Mouse (Mus musculus): ENCODE measurements around the gene Gm49673. TPM values are rescaled to one million over a fixed set of nuclear protein-coding genes. Genes with fewer than 3 reads are reported as not detected.
"Not testable (repeated sequence)": the region's sequence is repeated elsewhere in the genome, so short reads cannot be mapped to it uniquely, and the experiment has no call there.

Gene Gm49673
- polyA plus RNA-seq, 1 experiment = 4.3 TPM

GRCm38 (mm10) chr17:8055919-8056589, 91.5 kb downstream of the Gm49673 start:
- H3K27me3 ChIP-seq (ENCODE audit: control insufficient read depth, insufficient read depth, low read length); H3K4me1 ChIP-seq (replicated peaks; ENCODE audit: control insufficient read depth, insufficient read depth, low read length); DNase-seq; H3K27ac ChIP-seq (ENCODE audit: control insufficient read depth, insufficient read depth, low read length); H3K36me3 ChIP-seq (ENCODE audit: control insufficient read depth, insufficient read depth, low read length); H3K4me3 ChIP-seq (ENCODE audit: control insufficient read depth, insufficient read depth, low read length): not testable (repeated sequence)
- 92% methylated on average over 6 of the region's 6 CpGs for WGBS

GRCm38 (mm10) chr17:8051247-8051646, 96.3 kb downstream of the Gm49673 start:
- H3K4me3 ChIP-seq (ENCODE audit: control insufficient read depth, insufficient read depth, low read length); H3K27ac ChIP-seq (ENCODE audit: control insufficient read depth, insufficient read depth, low read length); H3K36me3 ChIP-seq (ENCODE audit: control insufficient read depth, insufficient read depth, low read length); H3K4me1 ChIP-seq (replicated peaks; ENCODE audit: control insufficient read depth, insufficient read depth, low read length); H3K27me3 ChIP-seq (ENCODE audit: control insufficient read depth, insufficient read depth, low read length): not testable (repeated sequence)
- 24% methylated on average over 3 of the region's 3 CpGs for WGBS
- peak; percentile 85 for DNase-seq

DNA sequence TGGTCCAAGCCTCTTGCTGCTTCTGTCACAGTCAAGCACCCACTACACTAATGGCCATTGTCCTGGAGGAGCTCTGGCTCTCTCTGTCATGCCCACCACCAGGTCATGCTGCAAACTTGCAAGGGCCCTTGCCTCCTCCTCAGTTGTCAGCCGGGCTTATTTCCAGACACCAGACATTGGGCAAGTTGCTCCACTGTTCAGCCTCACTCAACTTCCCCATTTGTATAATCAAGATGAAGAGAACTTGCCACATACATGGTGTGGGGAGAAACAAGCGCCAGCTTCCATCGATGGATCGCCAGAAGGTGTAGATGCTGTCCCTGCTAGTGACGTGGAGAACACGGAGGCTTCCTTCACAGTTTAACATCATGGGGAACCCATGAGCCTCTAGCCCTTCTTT, 97.4 kb downstream of the Gm49673 start:
- H3K27ac ChIP-seq (ENCODE audit: control insufficient read depth, insufficient read depth, low read length); H3K36me3 ChIP-seq (ENCODE audit: control insufficient read depth, insufficient read depth, low read length); DNase-seq; H3K4me1 ChIP-seq (replicated peaks; ENCODE audit: control insufficient read depth, insufficient read depth, low read length); H3K27me3 ChIP-seq (ENCODE audit: control insufficient read depth, insufficient read depth, low read length); H3K4me3 ChIP-seq (ENCODE audit: control insufficient read depth, insufficient read depth, low read length): not testable (repeated sequence)
- 57% methylated on average over 5 of the region's 6 CpGs for WGBS

DNA sequence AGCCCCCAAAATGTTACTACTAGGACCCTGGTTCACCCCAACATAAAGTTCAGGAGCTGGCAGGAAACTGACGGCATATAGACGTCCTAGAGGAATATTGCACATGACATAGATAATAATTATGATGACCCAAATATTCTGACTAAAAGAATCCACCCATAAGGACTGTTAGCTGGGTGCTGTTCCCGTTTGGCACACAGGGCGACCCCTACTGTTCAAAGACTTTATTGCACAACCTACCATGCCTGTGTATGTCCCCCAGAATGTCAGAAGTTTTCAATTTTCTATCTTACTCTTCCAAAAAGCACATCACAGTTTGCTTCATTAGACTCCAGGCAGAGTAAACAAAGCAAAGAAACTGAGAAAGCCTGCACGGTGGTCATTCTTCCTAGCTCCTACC, 101.4 kb downstream of the Gm49673 start:
- peak; percentile 73 for DNase-seq
- H3K4me3 ChIP-seq (ENCODE audit: control insufficient read depth, insufficient read depth, low read length); H3K27me3 ChIP-seq (ENCODE audit: control insufficient read depth, insufficient read depth, low read length); H3K36me3 ChIP-seq (ENCODE audit: control insufficient read depth, insufficient read depth, low read length); H3K27ac ChIP-seq (ENCODE audit: control insufficient read depth, insufficient read depth, low read length); H3K4me1 ChIP-seq (replicated peaks; ENCODE audit: control insufficient read depth, insufficient read depth, low read length): not testable (repeated sequence)
- 0% methylated on average over 2 of the region's 5 CpGs for WGBS

- WGBS = no CpG with 5 or more reads among the region's 5 CpGs
Observed at GRCm38 (mm10) chr17:8041197-8041596, 106.4 kb downstream of the Gm49673 start.

DNA sequence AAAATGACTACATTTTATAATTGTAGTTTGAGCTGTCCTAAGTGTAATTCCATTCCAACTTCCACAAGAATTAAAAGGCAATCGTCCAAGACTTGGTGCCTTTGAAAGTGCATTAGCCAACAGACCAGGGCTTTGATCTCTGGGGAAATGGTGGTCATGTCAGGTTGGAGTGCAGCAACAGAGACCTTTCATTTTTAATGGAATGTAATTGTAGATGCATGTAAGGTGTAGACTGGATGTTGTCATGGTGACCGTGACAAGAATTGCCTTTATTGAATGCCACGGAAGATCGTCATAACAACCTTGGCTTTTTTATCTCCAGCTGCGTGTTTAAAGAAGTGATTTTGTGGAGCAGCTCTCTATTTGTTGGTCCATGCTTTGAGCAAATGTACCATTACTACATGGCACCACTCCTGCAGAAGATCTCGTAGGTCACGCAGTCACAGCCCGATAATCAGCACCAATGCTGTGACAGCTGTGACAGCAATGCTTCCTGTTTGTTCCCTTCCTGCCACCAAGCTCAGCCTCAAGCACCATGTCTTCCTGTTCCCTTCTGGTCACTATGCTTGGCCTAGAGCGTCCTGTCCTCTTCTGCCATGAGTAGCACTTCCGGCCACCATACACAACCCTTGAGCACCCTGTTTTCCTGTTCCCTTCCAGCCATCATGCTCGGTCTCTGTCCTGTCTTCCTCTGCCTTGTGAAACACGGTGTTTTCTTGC, 107.5 kb downstream of the Gm49673 start:
- H3K27me3 ChIP-seq (ENCODE audit: control insufficient read depth, insufficient read depth, low read length); H3K4me1 ChIP-seq (replicated peaks; ENCODE audit: control insufficient read depth, insufficient read depth, low read length); H3K36me3 ChIP-seq (ENCODE audit: control insufficient read depth, insufficient read depth, low read length); H3K27ac ChIP-seq (ENCODE audit: control insufficient read depth, insufficient read depth, low read length); DNase-seq; H3K4me3 ChIP-seq (ENCODE audit: control insufficient read depth, insufficient read depth, low read length): not testable (repeated sequence)
- WGBS = no CpG with 5 or more reads among the region's 12 CpGs

More at GRCm38 (mm10) chr17:8041197-8041596, 106.4 kb downstream of the Gm49673 start:
- H3K4me1 ChIP-seq (replicated peaks; ENCODE audit: control insufficient read depth, insufficient read depth, low read length); H3K4me3 ChIP-seq (ENCODE audit: control insufficient read depth, insufficient read depth, low read length); H3K36me3 ChIP-seq (ENCODE audit: control insufficient read depth, insufficient read depth, low read length); DNase-seq; H3K27ac ChIP-seq (ENCODE audit: control insufficient read depth, insufficient read depth, low read length); H3K27me3 ChIP-seq (ENCODE audit: control insufficient read depth, insufficient read depth, low read length): not testable (repeated sequence)

DNA sequence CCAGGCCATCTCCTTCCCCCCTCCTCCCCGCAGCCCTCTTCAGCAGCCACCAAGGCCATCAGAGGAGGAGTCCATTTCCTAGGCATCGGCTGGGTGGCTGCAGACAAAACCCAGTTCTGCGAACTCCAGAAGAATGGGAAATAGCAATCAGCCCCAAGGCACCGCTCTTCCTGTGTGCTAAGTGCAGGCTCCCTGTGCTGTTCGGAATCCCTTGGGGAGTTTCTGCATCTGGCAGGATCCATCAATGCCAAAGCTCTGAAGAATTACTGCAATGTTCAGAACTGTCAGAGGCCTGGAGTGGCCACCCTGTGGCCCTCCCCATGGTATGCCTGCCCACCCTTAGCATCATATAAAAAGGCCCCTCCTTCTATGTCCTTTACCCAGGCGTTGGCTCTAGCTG, 110.6 kb downstream of the Gm49673 start:
- not testable (repeated sequence) for H3K4me1 ChIP-seq (replicated peaks; ENCODE audit: control insufficient read depth, insufficient read depth, low read length); DNase-seq; H3K4me3 ChIP-seq (ENCODE audit: control insufficient read depth, insufficient read depth, low read length); H3K27me3 ChIP-seq (ENCODE audit: control insufficient read depth, insufficient read depth, low read length); H3K36me3 ChIP-seq (ENCODE audit: control insufficient read depth, insufficient read depth, low read length); H3K27ac ChIP-seq (ENCODE audit: control insufficient read depth, insufficient read depth, low read length)
- WGBS = 91% methylated on average over 4 of the region's 6 CpGs

Other genes with a start within 250 kb of the Gm49673 start
- gene Tagap, start 221.8 kb downstream of the Gm49673 start, polyA plus RNA-seq (2012; rRNA removed) = 8.9 and 9.0 TPM in 2 replicates
- 47.1 and 54.6 TPM in 2 replicates for gene Rsph3a, start 202.2 kb downstream of the Gm49673 start, polyA plus RNA-seq (2012; rRNA removed)
- 69.4 and 79.8 TPM in 2 replicates for gene Rnaset2a, start 309 bp upstream of the Gm49673 start, polyA plus RNA-seq (2012; rRNA removed)
- 6.4 and 6.6 TPM in 2 replicates for gene Fgfr1op, start 17.7 kb upstream of the Gm49673 start, polyA plus RNA-seq (2012; rRNA removed)
- 12.1 and 13.6 TPM in 2 replicates for gene Ccr6, start 88.3 kb upstream of the Gm49673 start, polyA plus RNA-seq (2012; rRNA removed)
- 96.5 and 127 TPM in 2 replicates for gene Mpc1, start 135.1 kb upstream of the Gm49673 start, polyA plus RNA-seq (2012; rRNA removed)
- gene Sft2d1, start 163.3 kb upstream of the Gm49673 start, polyA plus RNA-seq (2012; rRNA removed) = 107 and 117 TPM in 2 replicates
- gene Prr18, start 189.7 kb upstream of the Gm49673 start, polyA plus RNA-seq (2012; rRNA removed) = 0.74 and 1.3 TPM in 2 replicates
- 0.09 and 0.11 TPM in 2 replicates for gene T2, start 208.2 kb upstream of the Gm49673 start, polyA plus RNA-seq (2012; rRNA removed)

Measured in thymus, adult 2 months (tissue).